Mouse (Mus musculus) thymus, postnatal 0 days (tissue): ENCODE data around the gene Snx13. TPM values are rescaled to one million over a fixed set of nuclear protein-coding genes. Genes with fewer than 3 reads are reported as not detected.
A peak's percentile ranks its signal among the peaks of the same experiment; 100 is the strongest.

Experiments used
- DNase-seq: peaks from one replicate; pipeline ENCODE4 v3.0.0-alpha.2; 2015; ENCODE audit warnings: low spot score
- polyA plus RNA-seq: library from polyadenylated mRNA; unstranded; fragments of >200 nt; fragmentation: Nextera tagmentation; extraction: Ambion mirVana; gene quantifications from 2 replicates; pipeline ENCODE4 v1.2.1, GENCODE M21; 2015

Gene Snx13
- polyA plus RNA-seq = 20.8 and 22.7 TPM in 2 replicates

- peak; percentile 96 for DNase-seq
Measured at GRCm38 (mm10) chr12:35046999-35047319, at the start of gene Snx13. Gene Snx13 (plus strand): TSS chr12:35047186.

GRCm38 (mm10) chr12:34997597-34998182, 49.3 kb upstream of the Snx13 start:
- no peak for DNase-seq

GRCm38 (mm10) chr12:34998778-34999467, 48.1 kb upstream of the Snx13 start:
- DNase-seq = no peak

DNA sequence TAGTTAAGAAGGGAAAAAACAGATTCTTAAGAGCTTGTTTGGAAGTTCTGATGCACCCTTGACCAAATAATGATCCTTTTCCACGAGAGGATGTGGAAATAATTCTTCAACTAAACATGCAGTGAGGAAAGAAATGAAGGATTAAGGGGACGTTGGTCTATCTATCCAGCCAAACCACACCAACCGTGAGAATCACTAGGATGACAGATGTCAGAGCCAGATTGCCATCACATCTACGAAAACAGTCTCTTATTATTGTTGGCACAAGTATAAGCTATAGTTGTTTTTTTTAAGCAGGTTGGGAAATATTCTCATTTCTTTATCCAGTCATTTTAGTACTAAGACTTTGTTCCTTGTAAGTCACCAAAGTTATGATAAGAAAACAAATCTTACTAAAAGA, 46.7 kb upstream of the Snx13 start:
- DNase-seq = no peak

DNA sequence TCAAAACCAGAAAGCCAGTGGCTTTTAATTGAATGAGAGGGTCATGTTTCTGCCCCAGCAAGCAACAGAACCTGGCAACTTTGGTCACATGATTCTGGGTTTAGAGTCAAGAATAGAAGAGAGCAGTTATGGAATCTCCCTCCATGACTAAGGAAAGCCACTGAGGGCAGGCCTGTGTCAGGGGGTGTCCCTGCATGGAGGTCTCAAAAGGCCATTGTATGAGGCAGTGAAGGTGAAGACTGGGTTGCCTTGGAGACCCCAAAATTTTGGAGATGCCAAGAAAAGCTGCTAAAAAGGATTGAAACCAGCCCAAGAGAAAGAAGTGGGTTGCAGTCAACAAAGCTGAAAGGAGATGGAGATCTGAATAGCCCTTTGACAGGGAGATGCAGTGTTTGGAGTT, 41.2 kb upstream of the Snx13 start:
- no peak for DNase-seq

GRCm38 (mm10) chr12:35007851-35008250, 39.1 kb upstream of the Snx13 start:
- DNase-seq = no peak

GRCm38 (mm10) chr12:35008340-35009137, 38.4 kb upstream of the Snx13 start:
- DNase-seq = no peak

DNA sequence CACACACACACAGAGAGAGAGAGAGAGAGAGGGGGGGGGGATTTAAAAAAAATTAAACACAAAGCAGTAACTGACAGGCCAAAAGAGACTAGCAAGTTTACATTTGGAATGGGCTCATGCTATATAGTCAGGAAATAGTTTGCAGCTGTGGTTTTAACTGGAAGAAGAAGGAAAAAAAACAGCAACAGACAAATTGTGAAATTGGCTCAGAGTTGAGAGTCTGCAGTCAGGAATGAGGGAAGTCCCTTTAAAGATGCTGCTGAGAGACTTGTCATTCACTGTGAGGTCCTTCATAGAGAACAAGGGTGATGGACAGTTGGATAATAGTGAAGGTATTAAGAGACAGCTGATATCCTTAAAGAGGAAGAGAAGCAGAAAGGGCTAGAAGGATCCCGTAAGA, 35.5 kb upstream of the Snx13 start:
- DNase-seq = no peak

DNA sequence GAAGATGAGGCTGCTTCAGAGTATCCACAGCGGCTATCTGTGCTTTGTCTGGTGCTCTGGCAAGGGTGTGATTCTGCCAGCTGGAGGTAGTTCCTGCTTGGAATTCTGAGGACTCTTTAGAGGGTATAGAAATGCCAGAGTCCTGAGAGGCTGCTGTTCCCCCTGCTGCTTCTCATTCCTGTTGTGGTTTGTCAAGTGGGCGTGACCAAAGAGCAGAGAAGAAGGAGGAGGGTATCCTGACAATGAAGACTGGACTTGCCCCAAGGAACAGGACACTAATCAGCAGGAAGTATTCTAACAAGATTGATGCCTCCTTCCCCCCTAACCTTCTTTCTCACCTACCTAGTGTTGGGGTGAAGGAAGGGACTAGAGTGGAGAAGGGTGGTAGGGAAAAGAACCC, 33.0 kb upstream of the Snx13 start:
- no peak for DNase-seq

DNA sequence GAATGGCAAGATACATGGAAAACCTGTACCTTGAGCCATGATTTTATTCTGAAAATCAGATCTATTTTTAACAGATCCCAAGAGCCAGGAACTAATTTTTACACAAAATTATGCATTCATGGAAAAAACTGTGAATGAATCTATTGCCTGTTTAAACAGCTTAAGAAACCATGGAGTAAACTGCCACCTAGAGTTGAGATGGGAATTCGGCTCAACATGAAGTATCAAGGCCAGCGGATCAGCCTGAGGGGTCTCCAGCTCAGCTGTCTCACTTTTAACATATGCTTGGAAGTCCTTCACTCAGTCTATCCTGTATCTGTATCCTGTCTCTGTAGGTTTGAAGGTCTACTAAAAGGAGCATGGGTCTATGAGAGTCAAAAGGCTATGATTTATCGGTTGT, 30.9 kb upstream of the Snx13 start:
- DNase-seq = peak; percentile 5

GRCm38 (mm10) chr12:35016481-35017250, 30.3 kb upstream of the Snx13 start:
- no peak for DNase-seq

GRCm38 (mm10) chr12:35018679-35019237, 28.2 kb upstream of the Snx13 start:
- no peak for DNase-seq

DNA sequence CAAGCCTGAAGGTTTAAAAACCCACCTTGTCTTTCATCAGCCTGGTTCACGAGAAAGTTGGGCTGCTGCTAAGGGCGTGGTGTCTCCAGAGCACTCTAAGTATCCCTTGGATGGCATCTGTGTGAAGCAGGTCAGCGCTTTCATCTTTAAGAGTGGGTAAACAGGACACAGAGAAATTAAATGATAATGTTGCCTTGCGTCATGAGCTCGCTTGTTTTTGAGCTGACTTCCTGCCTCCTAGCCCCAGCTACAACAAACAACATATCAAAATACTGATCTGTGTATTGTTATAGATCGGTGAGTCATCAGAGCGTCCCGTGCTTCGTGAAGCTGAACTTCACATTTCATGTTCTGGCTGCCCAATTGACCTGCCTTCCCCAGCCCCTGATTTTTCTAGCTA, 25.7 kb upstream of the Snx13 start:
- no peak for DNase-seq

DNA sequence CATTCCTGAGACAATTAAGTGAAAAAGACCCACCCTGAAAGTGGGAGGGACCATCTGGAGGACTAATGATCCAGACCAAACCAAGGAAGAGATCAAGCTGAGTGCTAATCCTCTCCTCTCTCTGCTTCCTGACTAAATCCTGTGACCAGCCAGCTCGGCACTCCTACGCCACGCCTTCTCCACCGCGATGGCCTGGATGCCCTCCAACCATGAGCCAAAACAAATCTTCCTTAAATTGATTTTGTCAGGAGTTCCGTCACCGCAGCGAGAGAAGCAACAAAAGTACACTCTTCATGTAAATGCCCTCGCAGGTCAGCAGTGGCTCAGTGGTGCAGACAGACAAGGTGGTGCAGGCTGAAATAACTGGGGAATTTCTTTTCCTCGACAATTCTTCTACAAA, 24.9 kb upstream of the Snx13 start:
- DNase-seq = no peak

- no peak for DNase-seq
Measured at GRCm38 (mm10) chr12:35025916-35026432, 21.0 kb upstream of the Snx13 start.

- DNase-seq = no peak
Measured at GRCm38 (mm10) chr12:35027533-35027932, 19.5 kb upstream of the Snx13 start.

DNA sequence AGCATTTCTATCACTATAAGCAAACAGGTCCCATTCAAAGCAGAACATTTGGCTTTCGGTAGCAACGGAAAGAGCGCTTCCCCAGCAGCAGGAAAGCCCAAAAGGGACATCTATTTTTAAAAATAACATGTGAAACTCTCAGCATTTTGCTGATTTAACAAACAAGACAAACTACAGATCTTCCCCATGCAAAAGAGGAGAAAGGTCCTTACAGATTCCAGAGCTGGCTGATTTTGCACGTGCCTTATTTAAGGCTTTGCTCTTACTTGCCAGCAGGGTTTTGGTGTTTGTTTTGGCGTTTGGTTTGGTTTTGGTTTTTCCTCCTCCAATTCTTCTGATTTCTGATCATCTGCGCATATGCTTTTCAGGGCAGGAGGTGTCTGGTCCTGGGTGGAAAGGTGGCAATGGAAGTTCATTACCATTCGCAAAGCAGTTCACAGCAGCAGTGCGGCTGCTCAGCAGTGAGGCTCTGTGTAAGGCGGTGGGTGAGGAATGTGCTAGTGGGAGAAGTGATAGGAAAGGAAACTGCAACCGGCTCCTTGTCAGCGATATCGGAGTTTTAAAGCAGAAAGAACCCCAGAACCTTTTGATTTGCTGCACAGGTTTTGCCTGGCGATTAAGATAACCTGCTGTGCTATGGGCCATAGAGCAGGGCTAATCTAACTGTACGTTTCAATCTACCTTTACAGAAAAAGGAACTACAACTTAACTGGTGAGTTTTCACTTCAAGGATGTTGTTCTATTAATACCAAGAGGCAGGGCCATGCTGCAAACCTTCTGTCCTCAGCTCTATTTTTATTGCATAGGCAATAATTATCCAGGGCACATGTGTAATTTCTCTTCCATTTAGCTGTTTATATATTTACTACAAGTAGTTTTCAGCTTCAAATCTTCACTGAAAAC, 8.1 kb upstream of the Snx13 start:
- DNase-seq = no peak

- no peak for DNase-seq
Measured at GRCm38 (mm10) chr12:35039571-35039936, 7.4 kb upstream of the Snx13 start.

GRCm38 (mm10) chr12:35041964-35042363, 5.0 kb upstream of the Snx13 start:
- no peak for DNase-seq

DNA sequence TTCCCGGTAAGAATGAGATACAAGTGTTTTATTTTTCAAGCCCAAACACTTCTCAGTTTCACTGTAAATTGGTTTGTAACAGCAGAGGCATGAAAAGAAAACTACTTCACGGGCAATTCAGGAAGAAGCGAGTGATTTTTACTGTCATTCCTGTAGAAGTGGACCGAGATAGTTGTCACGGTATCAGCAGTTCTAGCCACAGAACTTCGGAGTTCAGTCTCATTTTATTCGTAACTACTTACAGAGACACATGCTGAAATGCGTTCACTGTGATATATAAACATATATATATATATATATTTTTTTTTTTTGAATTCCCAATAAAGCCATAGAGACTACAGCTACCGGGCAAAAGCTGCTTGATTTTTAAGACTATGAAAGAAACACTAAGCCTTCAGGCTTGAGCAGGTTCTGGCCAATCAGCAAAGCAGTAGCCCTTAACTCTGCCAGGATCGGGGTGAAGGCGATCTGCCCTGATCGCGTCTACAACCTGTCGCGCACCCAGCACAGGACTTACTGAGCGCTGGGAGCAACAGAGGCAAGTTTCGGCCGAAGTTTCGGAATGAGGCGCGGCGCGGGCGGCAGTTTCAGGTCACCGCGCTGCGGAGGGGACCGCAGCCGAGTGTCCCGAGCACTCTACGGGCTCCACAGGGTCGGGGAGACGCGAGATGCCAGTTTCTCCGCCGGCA, 532 bp upstream of the Snx13 start:
- DNase-seq = peak; percentile 24
